Comparison of ENCODE assay signal across 24 mouse cellular contexts in the genomic region with DNA sequence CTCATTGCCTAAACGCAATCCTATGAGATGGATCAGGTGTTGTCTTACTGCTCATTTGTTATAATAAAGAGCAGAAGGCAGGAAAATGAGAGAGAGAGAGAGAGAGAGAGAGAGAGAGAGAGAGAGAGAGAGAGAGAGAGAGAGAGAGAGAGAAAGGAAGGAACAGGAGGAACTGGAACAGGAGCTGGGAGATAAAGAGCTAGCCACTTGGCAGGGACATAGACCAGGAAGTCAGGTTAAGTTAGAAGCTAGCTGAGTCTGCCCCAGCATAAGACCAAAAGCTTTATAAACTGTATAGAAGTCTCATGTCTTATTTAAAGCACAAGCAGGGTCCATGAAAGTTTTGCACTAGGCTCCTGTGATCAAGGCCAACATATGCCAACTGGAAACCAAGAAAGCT. TPM values are rescaled to one million over a fixed set of nuclear protein-coding genes. Genes with fewer than 3 reads are reported as not detected.
DNase-seq lines count a peak whose midpoint lies in the region; ATAC-seq and TF ChIP-seq lines count a peak whose summit lies in the region.
"Had no signal": no experiment of that assay in that cellular context is flagged by ENCODE, and none has a peak within 500 bp of the region (broad histone marks: within the 10 kb centered on the region; RNA-seq: fewer than 3 reads in every experiment).

No protein-coding gene starts in this region.

- peaks cover 0 to 16% of the 10 kb centered on the region in 2 experiments; a peak in 2 of 4 replicates for H3K36me3 ChIP-seq in MEL (ENCODE audit: control insufficient read depth in 1 of 2, insufficient read depth in 2 of 2, low read length in 2 of 2)
- H3K36me3 ChIP-seq in liver, embryonic 12.5 days = no peaks in the 10 kb centered on the region
- H3K36me3 ChIP-seq: G1E had no signal

- no peaks in the 10 kb centered on the region for H3K9me3 ChIP-seq in MEL (replicated peaks; ENCODE audit: insufficient read depth, low read length)
- no peaks in the 10 kb centered on the region for H3K9me3 ChIP-seq in liver, embryonic 12.5 days (replicated peaks)
- H3K9me3 ChIP-seq: G1E had no signal

- TF ChIP-seq EP300 in MEL (IDR thresholded peaks at IDR 0.05; ENCODE audit: low read depth in 1 of 2, low read length in 2 of 2) = peak; percentile 3 to 46; a peak in 1 of 4 replicates

- TF ChIP-seq CTCF in MEL (IDR thresholded peaks at IDR 0.05 in 2 of 3, conservative IDR thresholded peaks at IDR 0.05 in 1 of 3; ENCODE audit: control insufficient read depth in 1 of 3, insufficient read depth in 1 of 3, low read depth in 2 of 3, low read length in 3 of 3, poor library complexity in 1 of 3, severe bottlenecking in 1 of 3) = no peak

- peak overlapping the region; percentile 19; the same call in 1 of the 2 replicates for H3K27ac ChIP-seq in MEL (ENCODE audit: control insufficient read depth, low read depth, low read length)
- no peak overlapping the region for H3K27ac ChIP-seq in liver, embryonic 12.5 days

- WGBS in liver, embryonic 12.5 days (ENCODE audit: insufficient replicate concordance) = 56% methylated on average over 1 of the region's 1 CpGs

- TF ChIP-seq RAD21 in MEL (IDR thresholded peaks at IDR 0.05; ENCODE audit: low read depth, low read length) = no peak

- peak; percentile 61 for DNase-seq in MEL (ENCODE audit: low read depth, low spot score)
- DNase-seq: adrenal gland, adult 2 months; adrenal gland, adult 8-10 months; adrenal gland, postnatal 10 days; adrenal gland, postnatal 14 days; adrenal gland, postnatal 25 days; adrenal gland, postnatal 36 days; B cell, adult 2 months; cerebellum, adult 11 months; cerebellum, adult 11-12 months; cerebellum, adult 18-20 months; cerebellum, adult 2 months; cerebellum, adult 8-10 months had no signal

- no peak for TF ChIP-seq POLR2A in MEL (IDR thresholded peaks at IDR 0.05; ENCODE audit: control insufficient read depth in 1 of 2, insufficient read depth in 1 of 2, low read depth in 1 of 2, low read length in 2 of 2, poor library complexity in 1 of 2)

- 0 out of 2 replicates have a peak overlapping the region, but pooled peaks have one; percentile 32 for H3K9ac ChIP-seq in MEL (ENCODE audit: control insufficient read depth, low read depth, low read length, poor library complexity, severe bottlenecking)
- H3K9ac ChIP-seq in liver, embryonic 12.5 days = no peak overlapping the region

- H3K4me3 ChIP-seq in MEL (ENCODE audit: control insufficient read depth in 1 of 2, insufficient read depth in 1 of 2, low read depth in 2 of 2, low read length in 2 of 2) = no peak overlapping the region
- H3K4me3 ChIP-seq in liver, embryonic 12.5 days = no peak overlapping the region

- no peaks in the 10 kb centered on the region for H3K27me3 ChIP-seq in MEL (ENCODE audit: control insufficient read depth in 1 of 2, insufficient read depth in 2 of 2, low read length in 2 of 2)
- H3K27me3 ChIP-seq in liver, embryonic 12.5 days (replicated peaks) = no peaks in the 10 kb centered on the region
- H3K27me3 ChIP-seq: CH12.LX, Patski had no signal

- peaks cover 8 to 9% of the 10 kb centered on the region in 2 experiments for H3K4me1 ChIP-seq in MEL (ENCODE audit: control insufficient read depth in 1 of 2, insufficient read depth in 2 of 2, low read length in 2 of 2)
- no peaks in the 10 kb centered on the region for H3K4me1 ChIP-seq in liver, embryonic 12.5 days

- H3K79me2 ChIP-seq in MEL (ENCODE audit: control insufficient read depth, insufficient read depth, low read length, poor library complexity) = no peaks in the 10 kb centered on the region

- ATAC-seq in liver, embryonic 12.5 days = no peak
- ATAC-seq: activated CD4-positive, CD25-positive, alpha-beta regulatory T cell, adult 4 months; CD4-positive, CD25-positive, alpha-beta regulatory T cell, adult 4 months; Patski had no signal

- no peak overlapping the region for H3K4me2 ChIP-seq in liver, embryonic 12.5 days

TF ChIP-seq in MEL, 35 proteins besides CTCF, POLR2A, EP300 and RAD21:
- no peak for TF ChIP-seq BHLHE40 (IDR thresholded peaks at IDR 0.05; ENCODE audit: borderline replicate concordance, low read depth, low read length)
- TF ChIP-seq POLR2AphosphoS5 (IDR thresholded peaks at IDR 0.05; ENCODE audit: borderline replicate concordance, low read depth, low read length) = no peak
- TF ChIP-seq JUND (IDR thresholded peaks at IDR 0.05; ENCODE audit: low read depth, low read length) = peak; percentile 93
- TF ChIP-seq GATA1 (IDR thresholded peaks at IDR 0.05; ENCODE audit: low read depth, low read length) = peak; percentile 46; the same call in 1 of the 2 replicates
- TF ChIP-seq SIN3A (IDR thresholded peaks at IDR 0.05; ENCODE audit: low read length) = no peak
- 0 out of 2 replicates have a peak, but pooled peaks have one; percentile 7 for TF ChIP-seq MYC (IDR thresholded peaks at IDR 0.05; ENCODE audit: low read depth, low read length)
- no peak for TF ChIP-seq MXI1 (IDR thresholded peaks at IDR 0.05; ENCODE audit: low read depth, low read length)
- peak; percentile 71; the same call in 1 of the 2 replicates for TF ChIP-seq ELF1 (IDR thresholded peaks at IDR 0.05; ENCODE audit: low read depth, low read length)
- TF ChIP-seq NELFE (IDR thresholded peaks at IDR 0.05; ENCODE audit: low read depth, low read length) = no peak
- TF ChIP-seq POLR2AphosphoS2 (IDR thresholded peaks at IDR 0.05; ENCODE audit: low read length) = no peak
- no peak for TF ChIP-seq E2F4 (IDR thresholded peaks at IDR 0.05; ENCODE audit: borderline replicate concordance, low read depth, low read length)
- no peak for TF ChIP-seq UBTF (IDR thresholded peaks at IDR 0.05; ENCODE audit: borderline replicate concordance, insufficient read depth, low read depth, low read length)
- peak; percentile 43; the same call in 1 of the 2 replicates for TF ChIP-seq ETS1 (IDR thresholded peaks at IDR 0.05; ENCODE audit: low read depth, low read length)
- TF ChIP-seq TAL1 (IDR thresholded peaks at IDR 0.05; ENCODE audit: low read length) = no peak
- TF ChIP-seq ZMIZ1 (IDR thresholded peaks at IDR 0.05; ENCODE audit: low read depth, low read length) = no peak
- peak; percentile 8; the same call in 1 of the 2 replicates for TF ChIP-seq TCF12 (IDR thresholded peaks at IDR 0.05; ENCODE audit: low read depth, low read length)
TF ChIP-seq in MEL: peak in this region for 6.

RNA-seq across cellular contexts. Expression of gene Spata31d1c, which starts 24.9 kb away (rescaled TPM):
- total RNA-seq in MEL (2012; rRNA removed) = not detected in 2 replicates
- polyA plus RNA-seq in MEL (2012; ENCODE audit: insufficient read depth in 1 of 2, insufficient read length in 2 of 2, low read depth in 1 of 2, low replicate concordance in 2 of 2, missing spikeins in 1 of 2) = not detected
- polyA plus RNA-seq in liver, embryonic 12.5 days (2016; fragmentation: Nextera tagmentation; extraction: Ambion mirVana) = not detected in 2 replicates
- total RNA-seq: adrenal gland, adult 18-20 months; adrenal gland, adult 2 months; adrenal gland, adult 8-10 months; adrenal gland, postnatal 10 days; adrenal gland, postnatal 14 days; adrenal gland, postnatal 25 days; adrenal gland, postnatal 36 days; adrenal gland, postnatal 4 days; CH12.LX; ES-E14 had no signal
- polyA plus RNA-seq: activated CD4-positive, CD25-positive, alpha-beta regulatory T cell, adult 4 months; adrenal gland, adult 2 months; brain, embryonic 14.5 days; C2C12; CD4-positive, CD25-positive, alpha-beta regulatory T cell, adult 4 months; cerebellum, adult 2 months; G1E; Patski had no signal

RNA-seq across cellular contexts. Expression of gene Prss47, which starts 44.6 kb away (rescaled TPM):
- not detected in 2 replicates for total RNA-seq in MEL (2012; rRNA removed)
- not detected for polyA plus RNA-seq in MEL (2012; ENCODE audit: insufficient read depth in 1 of 2, insufficient read length in 2 of 2, low read depth in 1 of 2, low replicate concordance in 2 of 2, missing spikeins in 1 of 2)
- polyA plus RNA-seq in liver, embryonic 12.5 days (2016; fragmentation: Nextera tagmentation; extraction: Ambion mirVana) = not detected in 2 replicates
- total RNA-seq: adrenal gland, adult 18-20 months; adrenal gland, adult 2 months; adrenal gland, adult 8-10 months; adrenal gland, postnatal 10 days; adrenal gland, postnatal 14 days; adrenal gland, postnatal 25 days; adrenal gland, postnatal 36 days; adrenal gland, postnatal 4 days; CH12.LX; ES-E14; G1E had no signal
- polyA plus RNA-seq: activated CD4-positive, CD25-positive, alpha-beta regulatory T cell, adult 4 months; adrenal gland, adult 2 months; brain, embryonic 14.5 days; C2C12; CD4-positive, CD25-positive, alpha-beta regulatory T cell, adult 4 months; cerebellum, adult 2 months; G1E; Patski had no signal
